Mouse (Mus musculus): Measurements from ENCODE around the gene Zfp354a. TPM values are rescaled to one million over a fixed set of nuclear protein-coding genes. Genes with fewer than 3 reads are reported as not detected.

Zfp354a gene
- polyA plus RNA-seq (2014; fragmentation: Illumina TruSeq; extraction: RNeasy Lipid Tissue Mini Kit (QIAGEN cat#74804); ENCODE audit: insufficient read depth, low read depth, low replicate concordance) = 2.3 TPM

GRCm38 (mm10) chr11:51059151-51059571 lies at the start of gene Zfp354a:
Zfp354a (plus strand) TSS chr11:51059257.

GRCm38 (mm10) chr11:51013936-51014335 lies 45.1 kb upstream of the Zfp354a start, which contains the start of gene Olfr54:
Olfr54 (plus strand) TSS chr11:51014236.

GRCm38 (mm10) chr11:51047809-51048208 lies 11.2 kb upstream of the Zfp354a start, which contains the start of gene Olfr1375:
Olfr1375 (plus strand) TSS chr11:51048109.

Other genes starting within 250 kb of the Zfp354a start
- 2.8 TPM for gene Zfp354c, start 231.5 kb upstream of the Zfp354a start, polyA plus RNA-seq (2014; fragmentation: Illumina TruSeq; extraction: RNeasy Lipid Tissue Mini Kit (QIAGEN cat#74804); ENCODE audit: insufficient read depth, low read depth, low replicate concordance)
- gene Zfp879, start 217.7 kb upstream of the Zfp354a start, polyA plus RNA-seq (2014; fragmentation: Illumina TruSeq; extraction: RNeasy Lipid Tissue Mini Kit (QIAGEN cat#74804); ENCODE audit: insufficient read depth, low read depth, low replicate concordance) = 0.43 TPM
- gene Grm6, start 208.6 kb upstream of the Zfp354a start, polyA plus RNA-seq (2014; fragmentation: Illumina TruSeq; extraction: RNeasy Lipid Tissue Mini Kit (QIAGEN cat#74804); ENCODE audit: insufficient read depth, low read depth, low replicate concordance) = 0.07 TPM
- 0.97 TPM for gene Zfp454, start 171.6 kb upstream of the Zfp354a start, polyA plus RNA-seq (2014; fragmentation: Illumina TruSeq; extraction: RNeasy Lipid Tissue Mini Kit (QIAGEN cat#74804); ENCODE audit: insufficient read depth, low read depth, low replicate concordance)
- gene Zfp2, start 143.1 kb upstream of the Zfp354a start, polyA plus RNA-seq (2014; fragmentation: Illumina TruSeq; extraction: RNeasy Lipid Tissue Mini Kit (QIAGEN cat#74804); ENCODE audit: insufficient read depth, low read depth, low replicate concordance) = 3.4 TPM
- 1.2 TPM for gene Zfp354b, start 127.6 kb upstream of the Zfp354a start, polyA plus RNA-seq (2014; fragmentation: Illumina TruSeq; extraction: RNeasy Lipid Tissue Mini Kit (QIAGEN cat#74804); ENCODE audit: insufficient read depth, low read depth, low replicate concordance)
- not detected for gene 4933414I15Rik, start 115.5 kb upstream of the Zfp354a start, polyA plus RNA-seq (2014; fragmentation: Illumina TruSeq; extraction: RNeasy Lipid Tissue Mini Kit (QIAGEN cat#74804); ENCODE audit: insufficient read depth, low read depth, low replicate concordance)
- not detected for gene Prop1, start 105.5 kb upstream of the Zfp354a start, polyA plus RNA-seq (2014; fragmentation: Illumina TruSeq; extraction: RNeasy Lipid Tissue Mini Kit (QIAGEN cat#74804); ENCODE audit: insufficient read depth, low read depth, low replicate concordance)
- gene Olfr1378, start 92.7 kb upstream of the Zfp354a start, polyA plus RNA-seq (2014; fragmentation: Illumina TruSeq; extraction: RNeasy Lipid Tissue Mini Kit (QIAGEN cat#74804); ENCODE audit: insufficient read depth, low read depth, low replicate concordance) = not detected
- not detected for gene Olfr1377, start 77.3 kb upstream of the Zfp354a start, polyA plus RNA-seq (2014; fragmentation: Illumina TruSeq; extraction: RNeasy Lipid Tissue Mini Kit (QIAGEN cat#74804); ENCODE audit: insufficient read depth, low read depth, low replicate concordance)
- gene Olfr51, start 55.7 kb upstream of the Zfp354a start, polyA plus RNA-seq (2014; fragmentation: Illumina TruSeq; extraction: RNeasy Lipid Tissue Mini Kit (QIAGEN cat#74804); ENCODE audit: insufficient read depth, low read depth, low replicate concordance) = not detected
- gene Olfr54, start 45.0 kb upstream of the Zfp354a start, polyA plus RNA-seq (2014; fragmentation: Illumina TruSeq; extraction: RNeasy Lipid Tissue Mini Kit (QIAGEN cat#74804); ENCODE audit: insufficient read depth, low read depth, low replicate concordance) = not detected
- gene Olfr1375, start 11.1 kb upstream of the Zfp354a start, polyA plus RNA-seq (2014; fragmentation: Illumina TruSeq; extraction: RNeasy Lipid Tissue Mini Kit (QIAGEN cat#74804); ENCODE audit: insufficient read depth, low read depth, low replicate concordance) = not detected
- gene Gm12569, start 161.2 kb downstream of the Zfp354a start, polyA plus RNA-seq (2014; fragmentation: Illumina TruSeq; extraction: RNeasy Lipid Tissue Mini Kit (QIAGEN cat#74804); ENCODE audit: insufficient read depth, low read depth, low replicate concordance) = not detected
- 49.4 TPM for gene Clk4, start 202.5 kb downstream of the Zfp354a start, polyA plus RNA-seq (2014; fragmentation: Illumina TruSeq; extraction: RNeasy Lipid Tissue Mini Kit (QIAGEN cat#74804); ENCODE audit: insufficient read depth, low read depth, low replicate concordance)
- gene BC049762, start 203.8 kb downstream of the Zfp354a start, polyA plus RNA-seq (2014; fragmentation: Illumina TruSeq; extraction: RNeasy Lipid Tissue Mini Kit (QIAGEN cat#74804); ENCODE audit: insufficient read depth, low read depth, low replicate concordance) = 0.59 TPM
- 16.3 TPM for gene Col23a1, start 230.7 kb downstream of the Zfp354a start, polyA plus RNA-seq (2014; fragmentation: Illumina TruSeq; extraction: RNeasy Lipid Tissue Mini Kit (QIAGEN cat#74804); ENCODE audit: insufficient read depth, low read depth, low replicate concordance)